Mouse (Mus musculus) heart, adult 2 months (tissue): ENCODE results near the gene Ttc9b.

Source experiments
- CTCF ChIP-seq: fragments of 200-600 bp; IDR thresholded peaks from 2 replicates; pipeline ENCODE4 v1.8.1; 2022; ENCODE audit warnings: antibody characterized with exemption, mild to moderate bottlenecking, moderate library complexity
- EP300 ChIP-seq: fragments of 200-500 bp; IDR thresholded peaks from 2 replicates; pipeline ENCODE4 v1.6.1; 2011; ENCODE audit warnings: low read depth, low read length, control low read depth; ENCODE audit not compliant: insufficient read depth
- POLR2A ChIP-seq: fragments of 200-500 bp; IDR thresholded peaks from 2 replicates; pipeline ENCODE4 v1.6.1; 2011; ENCODE audit warnings: mild to moderate bottlenecking, low read depth, low read length, control low read depth; ENCODE audit not compliant: insufficient read depth

DNA sequence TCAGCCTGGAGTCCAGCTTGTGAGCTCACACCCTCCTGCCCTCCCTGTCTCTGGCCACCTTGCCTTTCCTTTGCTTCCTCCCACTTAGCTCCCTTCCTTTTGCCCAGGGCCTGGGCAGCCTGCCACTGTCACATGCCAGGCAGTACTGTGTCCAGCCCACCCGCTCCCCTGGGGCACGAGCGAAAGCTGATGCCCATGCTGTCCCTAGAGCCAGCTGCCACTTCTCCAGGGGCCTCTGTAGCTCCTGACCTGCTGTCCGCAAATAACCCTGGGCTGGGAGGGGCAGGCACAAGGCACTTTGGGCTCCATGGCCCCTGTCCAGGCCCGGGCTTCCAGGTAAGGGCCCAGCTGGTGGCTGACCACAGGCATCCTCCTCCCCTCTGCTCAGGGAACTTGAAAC, 46.1 kb upstream of the Ttc9b start:
- no peak for TF ChIP-seq CTCF
- no peak; the same call in 1 of the 2 replicates for TF ChIP-seq POLR2A
- peak; percentile 94 for TF ChIP-seq EP300
